Mouse (Mus musculus): Measurements from ENCODE around the gene Rbm34. TPM values are rescaled to one million over a fixed set of nuclear protein-coding genes. Genes with fewer than 3 reads are reported as not detected.
A peak's percentile ranks its signal among the peaks of the same experiment; 100 is the strongest.

Gene Rbm34
- polyA plus RNA-seq, 1 experiment from 2014 or later = 22.7 TPM

- ATAC-seq (ENCODE audit: borderline replicate concordance, extremely low read depth, low FRiP score, low TSS enrichment) = no peak
- Histone ChIP-seq H3K9ac (no peak overlapping the region), H3K36me3 (peaks cover 68% of the 10 kb centered on the region), H3K27me3 (no peaks in the 10 kb centered on the region), H3K9me3 (no peaks in the 10 kb centered on the region), H3K4me1 (no peaks in the 10 kb centered on the region), H3K4me3 (no peak overlapping the region), H3K27ac (no peak overlapping the region), H3K4me2 (no peak overlapping the region)
- WGBS = 84% methylated on average over 11 of the region's 11 CpGs
Observed at GRCm38 (mm10) chr8:126951900-126952636, 18.8 kb downstream of the Rbm34 start.

DNA sequence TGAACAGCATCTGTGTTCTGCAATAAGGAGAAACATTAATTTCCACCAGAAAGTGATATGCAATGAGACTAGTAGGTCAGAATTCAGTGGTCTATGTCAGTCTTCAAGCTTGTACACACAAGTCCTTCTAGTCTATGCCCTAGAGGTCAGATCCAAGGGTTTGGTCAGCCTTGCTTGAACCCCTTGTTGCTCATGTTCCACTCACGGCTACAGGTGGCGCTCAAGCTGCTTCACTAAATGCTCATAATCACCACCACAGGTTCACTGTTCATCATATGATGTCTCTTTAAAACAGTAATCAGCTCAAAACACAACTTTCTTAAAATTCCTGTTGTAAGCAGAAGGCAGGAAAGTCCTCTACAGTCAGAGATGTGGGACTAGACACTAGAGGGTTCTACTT lies 21.3 kb downstream of the Rbm34 start:
- Histone ChIP-seq H3K9me3 (no peaks in the 10 kb centered on the region), H3K4me2 (no peak overlapping the region), H3K36me3 (peaks cover 49% of the 10 kb centered on the region), H3K9ac (no peak overlapping the region), H3K4me3 (no peak overlapping the region), H3K27ac (no peak overlapping the region), H3K4me1 (peaks cover 4% of the 10 kb centered on the region), H3K27me3 (no peaks in the 10 kb centered on the region)
- ATAC-seq (ENCODE audit: borderline replicate concordance, extremely low read depth, low FRiP score, low TSS enrichment) = no peak
- 67% methylated on average over 2 of the region's 2 CpGs for WGBS

DNA sequence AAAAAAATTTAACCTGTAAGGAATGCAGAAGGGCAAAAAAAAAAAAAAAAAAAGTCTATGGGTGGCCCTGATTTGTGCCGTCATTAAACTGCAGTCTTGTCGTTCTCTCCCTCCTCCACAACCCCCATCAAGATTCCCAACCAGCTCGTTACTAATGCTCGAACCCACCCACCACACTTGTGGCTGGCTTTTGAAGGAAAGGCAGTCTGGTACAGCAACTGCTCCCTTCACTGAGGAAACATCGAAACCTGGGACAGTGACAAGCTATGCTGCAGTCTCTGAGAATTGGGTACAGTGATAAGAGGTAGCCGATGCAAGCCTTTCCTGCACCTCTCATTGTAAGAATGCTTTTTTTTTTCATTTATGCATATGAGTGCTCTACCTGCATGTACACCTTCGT lies 24.4 kb downstream of the Rbm34 start:
- 73% methylated on average over 7 of the region's 7 CpGs for WGBS
- Histone ChIP-seq H3K27me3 (no peaks in the 10 kb centered on the region), H3K9me3 (no peaks in the 10 kb centered on the region), H3K9ac (no peak overlapping the region), H3K4me2 (peak overlapping the region; percentile 69; the same call in 1 of the 2 replicates), H3K4me3 (peak overlapping the region; percentile 76; the same call in 1 of the 2 replicates), H3K4me1 (peaks cover 22% of the 10 kb centered on the region), H3K36me3 (peaks cover 29% of the 10 kb centered on the region), H3K27ac (no peak overlapping the region)
- ATAC-seq (ENCODE audit: borderline replicate concordance, extremely low read depth, low FRiP score, low TSS enrichment) = no peak

DNA sequence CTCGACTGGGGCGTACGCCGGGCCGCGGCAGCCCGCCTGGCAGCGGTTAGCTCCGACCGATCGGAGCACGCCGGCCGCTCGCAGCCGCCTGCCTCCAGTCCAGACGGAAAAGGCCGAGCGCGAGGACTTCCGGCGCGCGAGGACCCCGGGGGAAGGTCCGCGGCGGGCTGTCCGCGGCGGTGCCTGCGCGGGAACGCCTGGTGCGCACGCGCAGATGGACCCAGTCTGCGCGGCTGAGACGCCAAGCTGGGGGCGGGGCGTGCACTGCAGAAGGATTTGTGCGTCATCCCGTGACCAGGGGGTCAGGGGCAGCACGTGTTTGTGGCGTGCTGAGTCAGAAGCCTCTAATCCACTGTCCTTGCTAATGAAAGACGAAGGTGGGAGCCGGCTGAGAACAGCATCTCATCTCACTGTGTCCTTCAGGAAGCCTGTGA lies 25.1 kb downstream of the Rbm34 start, which contains the start of gene Tomm20:
TSS of gene Tomm20 (minus strand) at position 115 of the 434 bp plus-strand sequence.
- H3K36me3 ChIP-seq = peaks cover 22% of the 10 kb centered on the region
- peak within 1 kb of the TSS; percentile 69 for H3K4me2 ChIP-seq
- ATAC-seq (ENCODE audit: borderline replicate concordance, extremely low read depth, low FRiP score, low TSS enrichment) = peak; percentile 94
- H3K27me3 ChIP-seq = no peaks in the 10 kb centered on the region
- peak within 1 kb of the TSS; percentile 76 for H3K4me3 ChIP-seq
- peak within 1 kb of the TSS; percentile 81 for H3K9ac ChIP-seq
- no peaks in the 10 kb centered on the region for H3K9me3 ChIP-seq
- under 1% methylated on average over 48 of the region's 48 CpGs for WGBS
- peak within 1 kb of the TSS; percentile 88 for H3K27ac ChIP-seq
- peaks cover 22% of the 10 kb centered on the region for H3K4me1 ChIP-seq

GRCm38 (mm10) chr8:126944781-126945691 lies 25.8 kb downstream of the Rbm34 start:
- peaks cover 19% of the 10 kb centered on the region for H3K36me3 ChIP-seq
- H3K9me3 ChIP-seq = no peaks in the 10 kb centered on the region
- H3K4me3 ChIP-seq = peak overlapping the region; percentile 76
- H3K4me1 ChIP-seq = peaks cover 22% of the 10 kb centered on the region
- H3K27ac ChIP-seq = peak overlapping the region; percentile 88
- peak; percentile 76 for ATAC-seq (ENCODE audit: borderline replicate concordance, extremely low read depth, low FRiP score, low TSS enrichment)
- peak overlapping the region; percentile 66 for H3K4me2 ChIP-seq
- H3K9ac ChIP-seq = peak overlapping the region; percentile 81
- WGBS = 1% methylated on average over 46 of the region's 46 CpGs
- no peaks in the 10 kb centered on the region for H3K27me3 ChIP-seq

- ATAC-seq (ENCODE audit: borderline replicate concordance, extremely low read depth, low FRiP score, low TSS enrichment) = no peak
- H3K4me1 ChIP-seq = peaks cover 22% of the 10 kb centered on the region
- H3K27me3 ChIP-seq = no peaks in the 10 kb centered on the region
- H3K27ac ChIP-seq = no peak overlapping the region
- peak overlapping the region; percentile 76 for H3K4me3 ChIP-seq
- no peak overlapping the region for H3K9ac ChIP-seq
- peaks cover 22% of the 10 kb centered on the region; the same call in 1 of the 2 replicates for H3K36me3 ChIP-seq
- WGBS = 87% methylated on average over 7 of the region's 7 CpGs
- H3K4me2 ChIP-seq = peak overlapping the region; percentile 66
- H3K9me3 ChIP-seq = no peaks in the 10 kb centered on the region
Observed at GRCm38 (mm10) chr8:126943565-126943964, 27.3 kb downstream of the Rbm34 start.

GRCm38 (mm10) chr8:126937337-126937736 lies 33.5 kb downstream of the Rbm34 start:
- WGBS = 83% methylated on average over 3 of the region's 3 CpGs
- Histone ChIP-seq H3K9me3 (no peaks in the 10 kb centered on the region), H3K4me3 (no peak overlapping the region), H3K4me2 (no peak overlapping the region), H3K9ac (no peak overlapping the region), H3K27me3 (no peaks in the 10 kb centered on the region), H3K4me1 (0 out of 2 replicates have a peak, but pooled peaks cover 9% of the 10 kb centered on the region), H3K36me3 (peaks cover 71% of the 10 kb centered on the region), H3K27ac (no peak overlapping the region)
- ATAC-seq (ENCODE audit: borderline replicate concordance, extremely low read depth, low FRiP score, low TSS enrichment) = no peak

- Histone ChIP-seq H3K4me2 (no peak overlapping the region), H3K9me3 (no peaks in the 10 kb centered on the region), H3K27me3 (no peaks in the 10 kb centered on the region), H3K4me1 (no peaks in the 10 kb centered on the region), H3K9ac (no peak overlapping the region), H3K4me3 (no peak overlapping the region), H3K36me3 (peaks cover 84% of the 10 kb centered on the region), H3K27ac (no peak overlapping the region)
- ATAC-seq (ENCODE audit: borderline replicate concordance, extremely low read depth, low FRiP score, low TSS enrichment) = no peak
Observed at GRCm38 (mm10) chr8:126935932-126936331, 34.9 kb downstream of the Rbm34 start.

GRCm38 (mm10) chr8:126935387-126935786 lies 35.5 kb downstream of the Rbm34 start:
- Histone ChIP-seq H3K36me3 (peaks cover 88% of the 10 kb centered on the region), H3K27me3 (no peaks in the 10 kb centered on the region), H3K9me3 (no peaks in the 10 kb centered on the region), H3K27ac (no peak overlapping the region), H3K4me1 (no peaks in the 10 kb centered on the region), H3K9ac (no peak overlapping the region), H3K4me3 (no peak overlapping the region), H3K4me2 (no peak overlapping the region)
- ATAC-seq (ENCODE audit: borderline replicate concordance, extremely low read depth, low FRiP score, low TSS enrichment) = no peak
- 86% methylated on average over 2 of the region's 2 CpGs for WGBS

DNA sequence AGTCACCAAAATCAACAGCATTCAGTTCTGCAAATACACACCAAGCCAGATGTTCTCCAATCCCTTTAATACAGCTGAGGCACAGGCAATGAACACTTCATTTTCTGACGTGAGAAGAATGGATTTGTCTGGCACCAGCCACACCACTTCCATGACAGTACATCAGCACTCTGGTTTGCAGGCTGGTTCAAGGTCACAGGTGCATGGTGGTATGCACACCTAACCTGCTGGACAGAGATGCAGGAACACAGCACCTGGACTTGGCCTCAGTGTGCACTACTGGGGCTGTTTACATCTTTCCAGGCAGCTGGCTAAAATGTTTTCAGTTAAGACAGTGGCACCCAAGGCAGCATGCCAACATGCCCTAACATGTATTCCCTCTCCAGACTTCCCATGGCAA lies 38.2 kb downstream of the Rbm34 start:
- WGBS = 65% methylated on average over 1 of the region's 1 CpGs

GRCm38 (mm10) chr8:126932249-126932648 lies 38.6 kb downstream of the Rbm34 start:
- Histone ChIP-seq H3K4me1 (no peaks in the 10 kb centered on the region), H3K9ac (no peak overlapping the region), H3K36me3 (peaks cover 62% of the 10 kb centered on the region), H3K27me3 (no peaks in the 10 kb centered on the region), H3K4me2 (no peak overlapping the region), H3K27ac (no peak overlapping the region), H3K4me3 (no peak overlapping the region), H3K9me3 (no peaks in the 10 kb centered on the region)
- ATAC-seq (ENCODE audit: borderline replicate concordance, extremely low read depth, low FRiP score, low TSS enrichment) = no peak
- 71% methylated on average over 1 of the region's 1 CpGs for WGBS

More for the DNA sequence above, 38.2 kb downstream of the Rbm34 start:
- no peaks in the 10 kb centered on the region for H3K27me3 ChIP-seq
- H3K36me3 ChIP-seq = peaks cover 65% of the 10 kb centered on the region
- no peaks in the 10 kb centered on the region for H3K4me1 ChIP-seq
- no peak for ATAC-seq (ENCODE audit: borderline replicate concordance, extremely low read depth, low FRiP score, low TSS enrichment)
- no peak overlapping the region for H3K9ac ChIP-seq
- H3K27ac ChIP-seq = no peak overlapping the region
- no peaks in the 10 kb centered on the region for H3K9me3 ChIP-seq
- H3K4me3 ChIP-seq = no peak overlapping the region
- H3K4me2 ChIP-seq = no peak overlapping the region

GRCm38 (mm10) chr8:126931720-126932119 lies 39.2 kb downstream of the Rbm34 start:
- H3K36me3 ChIP-seq = peaks cover 57% of the 10 kb centered on the region
- 20% methylated on average over 2 of the region's 2 CpGs for WGBS
- H3K27ac ChIP-seq = no peak overlapping the region
- no peaks in the 10 kb centered on the region for H3K9me3 ChIP-seq
- no peak overlapping the region for H3K4me2 ChIP-seq
- no peaks in the 10 kb centered on the region for H3K4me1 ChIP-seq
- no peak for ATAC-seq (ENCODE audit: borderline replicate concordance, extremely low read depth, low FRiP score, low TSS enrichment)
- no peak overlapping the region for H3K4me3 ChIP-seq
- no peaks in the 10 kb centered on the region for H3K27me3 ChIP-seq
- no peak overlapping the region for H3K9ac ChIP-seq

Measured in lung, embryonic 15.5 days (tissue).